Mouse (Mus musculus) layer of hippocampus, postnatal 36 days (tissue): Measurements from ENCODE around the gene Tmigd3. TPM values are rescaled to one million over a fixed set of nuclear protein-coding genes. Genes with fewer than 3 reads are reported as not detected.
"Not testable (repeated sequence)": the region's sequence is repeated elsewhere in the genome, so short reads cannot be mapped to it uniquely, and the experiment has no call there.

Experiments
- DNase-seq, 2 experiments: peaks; one replicate each; pipeline ENCODE4 v3.0.0; 2022
- total RNA-seq, 2 experiments: library from RNA; stranded (reverse); gene quantifications; 2 replicates each; pipeline ENCODE4 v1.2.3; 2021

Gene Tmigd3
- total RNA-seq, 2 experiments from 2014 or later = not detected

DNA sequence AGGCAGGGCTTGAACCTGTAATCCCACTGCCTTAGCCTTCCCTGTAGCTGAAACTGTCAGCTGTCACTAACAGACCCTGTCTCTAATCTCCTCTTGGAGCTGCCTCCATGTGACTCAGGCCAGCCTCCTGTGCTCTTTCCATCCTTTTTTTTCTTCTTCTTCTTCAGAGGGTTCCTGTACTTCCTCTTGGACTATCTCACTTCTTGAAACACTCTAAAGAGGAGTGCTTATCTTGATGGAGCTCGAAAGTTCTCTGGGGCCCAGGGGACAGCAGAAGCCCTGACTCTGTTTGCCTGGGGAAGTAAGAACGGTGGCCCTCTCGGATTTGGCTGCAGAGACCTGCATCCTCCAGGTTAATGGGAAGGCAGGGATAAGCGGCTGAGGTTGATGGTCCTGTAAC lies 33.5 kb downstream of the Tmigd3 start:
- DNase-seq = no peak

DNA sequence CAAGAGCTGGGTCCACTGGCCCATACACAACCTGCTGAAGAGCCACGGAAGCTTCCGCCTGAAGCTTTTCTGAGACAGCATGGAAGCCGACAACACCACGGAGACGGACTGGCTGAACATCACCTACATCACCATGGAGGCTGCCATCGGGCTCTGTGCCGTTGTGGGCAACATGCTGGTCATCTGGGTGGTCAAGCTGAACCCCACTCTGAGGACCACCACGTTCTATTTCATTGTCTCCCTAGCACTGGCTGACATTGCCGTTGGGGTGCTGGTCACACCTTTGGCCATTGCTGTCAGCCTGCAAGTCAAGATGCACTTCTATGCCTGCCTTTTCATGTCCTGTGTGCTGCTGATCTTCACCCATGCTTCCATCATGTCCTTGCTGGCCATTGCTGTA lies 34.0 kb downstream of the Tmigd3 start:
- DNase-seq = no peak

- no peak for DNase-seq
These were observed 37.4 kb downstream of the Tmigd3 start for GRCm38 (mm10) chr3:105907956-105908655.

DNA sequence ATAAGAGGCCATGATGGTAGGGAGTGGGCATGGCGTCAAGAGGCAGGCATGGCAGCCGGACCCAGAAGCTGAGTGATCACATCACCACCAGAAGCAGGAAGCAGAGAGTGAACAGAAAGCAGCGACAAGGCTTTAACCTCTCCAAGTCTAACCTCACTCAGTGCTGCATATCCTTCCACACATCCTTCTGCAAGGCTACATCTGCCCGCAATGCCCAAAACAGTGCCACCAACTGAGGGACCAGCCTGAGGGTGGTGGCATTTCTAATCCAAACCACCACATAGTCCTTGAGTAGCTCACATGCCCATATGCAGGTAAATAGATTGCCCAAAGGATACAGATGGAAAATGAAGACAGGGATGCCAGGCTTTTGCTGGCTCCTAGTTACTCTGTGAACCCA lies 38.3 kb downstream of the Tmigd3 start:
- DNase-seq = no peak

- DNase-seq = no peak
These were observed 40.0 kb downstream of the Tmigd3 start for GRCm38 (mm10) chr3:105910519-105911190.

DNA sequence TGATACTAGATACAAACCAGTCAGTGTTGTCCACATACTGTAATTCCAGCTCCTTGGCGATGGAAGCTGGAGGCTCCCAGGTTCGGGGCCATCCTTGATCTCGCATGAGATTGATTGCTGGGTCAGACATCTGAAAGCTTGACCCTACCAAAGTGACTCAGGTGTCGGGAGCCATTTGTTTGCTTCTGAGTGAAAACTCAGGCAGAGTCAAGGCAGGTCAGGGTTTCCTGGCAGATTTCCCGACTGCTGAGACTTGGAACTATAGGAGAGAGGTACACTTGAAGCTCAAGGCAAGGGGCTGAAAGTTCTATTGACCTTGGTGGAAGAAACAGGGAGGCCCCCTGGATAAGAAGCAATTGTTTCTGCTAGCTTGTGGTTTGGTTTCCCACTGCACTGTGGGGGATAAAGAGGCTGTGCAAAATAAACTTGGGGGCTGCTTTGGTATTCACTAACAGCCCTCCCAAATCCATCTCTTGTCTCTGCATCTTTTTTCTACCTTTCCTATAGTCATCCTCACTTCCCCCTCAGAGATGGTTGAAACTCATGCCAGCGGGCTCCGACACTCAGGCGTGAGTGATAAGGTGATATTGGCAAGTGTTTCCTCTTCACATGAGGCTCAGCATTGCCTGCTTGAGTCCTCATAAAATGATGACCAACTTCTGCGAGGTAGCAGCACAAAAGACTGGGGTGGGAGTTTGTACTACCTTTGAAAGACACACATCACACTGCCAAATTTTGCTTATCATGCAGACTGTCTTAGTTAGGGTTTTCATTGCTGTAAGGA lies 41.6 kb downstream of the Tmigd3 start:
- no peak for DNase-seq

DNA sequence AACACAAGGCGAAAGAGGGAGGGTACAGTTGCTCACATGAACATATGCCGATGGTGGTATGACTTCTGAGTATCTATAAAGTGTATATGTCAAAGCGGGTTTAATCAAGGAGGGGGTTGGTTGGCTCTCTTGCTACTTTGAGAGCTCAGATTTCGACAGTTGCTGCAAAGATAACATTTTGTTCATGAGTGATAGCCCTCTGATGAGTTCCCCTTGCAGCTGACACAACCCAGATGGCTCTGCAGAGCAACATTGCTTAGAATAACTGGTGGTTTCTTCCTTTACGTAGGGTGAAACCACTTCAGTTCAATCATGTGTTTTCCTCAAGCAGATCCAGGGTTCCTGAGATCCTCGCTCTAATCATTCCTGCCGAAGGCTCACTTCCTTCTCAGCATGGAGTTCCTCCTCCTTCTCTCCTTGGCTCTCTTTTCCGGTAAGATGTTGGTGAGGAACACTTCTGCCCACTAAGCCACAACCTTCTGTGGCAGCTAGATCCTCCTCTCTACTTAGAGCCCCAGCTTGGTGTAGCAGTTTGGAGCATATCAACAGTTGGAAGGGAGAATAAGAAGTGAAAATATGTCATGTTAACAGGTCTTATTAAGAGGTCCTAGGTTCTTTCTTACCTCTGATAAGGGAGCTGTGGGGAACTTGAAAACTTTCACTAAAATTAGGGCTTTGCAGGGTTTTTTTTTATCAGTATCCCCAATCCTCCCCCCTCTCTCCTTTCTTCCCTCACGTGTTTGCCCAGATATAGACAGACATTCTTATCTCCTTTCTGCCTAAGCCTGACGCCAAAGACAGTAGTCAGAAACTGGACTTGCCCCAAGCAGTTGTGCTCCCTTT lies 43.4 kb downstream of the Tmigd3 start:
- peak in 1 of 2 experiments; percentile 34 for DNase-seq

- no peak for DNase-seq
These were observed 44.6 kb downstream of the Tmigd3 start for GRCm38 (mm10) chr3:105915281-105915680.

GRCm38 (mm10) chr3:105916455-105916854 lies 45.8 kb downstream of the Tmigd3 start:
- not testable (repeated sequence) for DNase-seq

DNA sequence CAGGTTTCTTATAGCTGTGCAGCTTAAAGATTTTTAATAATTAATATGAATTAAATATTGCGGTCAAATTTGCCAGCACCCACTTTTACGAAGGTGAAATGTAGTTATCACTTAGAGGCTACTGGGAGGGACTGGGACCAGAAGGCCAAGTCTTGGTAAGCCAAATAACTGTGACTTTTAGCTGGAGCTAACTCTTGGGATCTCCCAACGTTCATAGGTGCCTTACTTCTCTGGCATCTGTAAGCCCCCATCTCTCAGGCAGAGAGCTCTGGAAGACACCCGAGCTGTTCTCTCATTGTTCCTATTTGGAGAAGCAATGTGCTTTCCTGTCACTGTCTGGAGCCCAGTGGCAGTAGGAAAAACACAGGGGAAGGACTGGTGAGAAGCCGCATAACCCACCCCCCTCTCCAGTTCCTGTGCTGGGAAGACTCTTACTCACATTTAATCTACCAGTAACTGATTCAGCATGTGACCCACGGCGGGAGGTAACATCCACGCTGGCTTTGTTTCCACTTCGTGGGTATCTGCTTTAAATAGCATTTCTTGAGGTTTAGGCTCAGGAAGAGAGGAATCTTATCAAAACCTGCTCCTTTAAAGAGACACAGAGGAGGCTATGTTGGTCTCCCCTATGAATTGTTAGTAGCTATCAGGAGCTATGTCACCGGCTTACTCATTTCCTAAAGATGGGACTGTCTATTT lies 47.1 kb downstream of the Tmigd3 start:
- no peak for DNase-seq

GRCm38 (mm10) chr3:105918355-105918745 lies 47.6 kb downstream of the Tmigd3 start:
- no peak for DNase-seq

- not testable (repeated sequence) for DNase-seq
These were observed 50.0 kb downstream of the Tmigd3 start for GRCm38 (mm10) chr3:105920743-105921142.

- DNase-seq = no peak
These were observed 51.3 kb downstream of the Tmigd3 start for GRCm38 (mm10) chr3:105921959-105922358.

DNA sequence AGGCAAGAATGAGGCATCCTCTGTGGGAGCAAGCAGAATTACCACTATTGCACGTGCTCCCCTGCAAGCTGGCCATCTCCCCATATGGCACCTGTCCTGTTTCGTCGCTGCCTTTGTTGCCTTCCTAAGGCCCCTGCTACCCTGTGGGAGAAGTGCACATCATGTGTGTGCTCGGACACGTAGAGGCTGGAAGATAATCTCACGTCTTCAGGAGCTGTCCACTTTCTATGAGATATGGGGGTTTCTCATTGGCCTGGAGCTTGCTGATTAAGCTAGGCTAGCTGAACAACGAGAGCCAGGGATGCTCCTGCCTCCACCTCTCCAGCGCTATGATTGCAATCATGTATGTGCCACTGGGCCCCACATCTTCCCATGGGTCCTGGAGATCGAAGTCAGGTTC lies 53.9 kb downstream of the Tmigd3 start:
- no peak for DNase-seq

GRCm38 (mm10) chr3:105927561-105928194 lies 57.0 kb downstream of the Tmigd3 start:
- DNase-seq = no peak

- no peak for DNase-seq
These were observed 57.5 kb downstream of the Tmigd3 start for GRCm38 (mm10) chr3:105928195-105928569.

- no peak for DNase-seq
These were observed 58.1 kb downstream of the Tmigd3 start for GRCm38 (mm10) chr3:105928781-105929180.

- no peak for DNase-seq
These were observed 59.1 kb downstream of the Tmigd3 start for GRCm38 (mm10) chr3:105929821-105930220.

DNA sequence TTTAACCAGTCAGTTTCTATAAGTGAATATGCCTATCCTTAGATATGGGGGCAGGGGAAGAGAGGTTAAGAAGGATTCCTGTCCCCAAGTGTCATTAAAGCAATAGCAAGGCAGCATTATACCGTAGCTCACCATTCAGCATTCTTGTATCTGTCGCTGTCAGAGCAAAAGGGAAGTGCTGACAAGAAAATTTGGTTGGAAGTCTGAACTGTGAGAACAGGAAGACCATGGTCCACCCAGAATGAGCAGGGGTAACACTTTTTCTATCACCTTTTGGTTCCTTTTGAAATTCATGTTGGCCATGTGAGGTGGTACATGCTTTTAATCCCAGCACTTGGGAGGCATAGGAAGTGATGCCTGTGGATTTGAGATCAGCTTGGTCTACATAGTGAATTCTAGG lies 60.4 kb downstream of the Tmigd3 start:
- no peak for DNase-seq

- DNase-seq = no peak
These were observed 61.8 kb downstream of the Tmigd3 start, which contains the start of gene I830077J02Rik for GRCm38 (mm10) chr3:105932240-105933071. TSS of gene I830077J02Rik (minus strand) at chr3:105932664.
